Mouse (Mus musculus) erythroblast, embryonic 14.5 days (primary cell): Measurements from ENCODE around the gene Rbfox2.

ENCODE experiments used
- GATA1 ChIP-seq: IDR thresholded peaks from 2 replicates; pipeline ENCODE4 v1.6.1; 2012; ENCODE audit warnings: low read length, inconsistent platforms, mixed read lengths
- TAL1 ChIP-seq: IDR thresholded peaks from 3 replicates; pipeline ENCODE4 v1.6.1; 2012; ENCODE audit warnings: low read length, inconsistent platforms, mixed read lengths

DNA sequence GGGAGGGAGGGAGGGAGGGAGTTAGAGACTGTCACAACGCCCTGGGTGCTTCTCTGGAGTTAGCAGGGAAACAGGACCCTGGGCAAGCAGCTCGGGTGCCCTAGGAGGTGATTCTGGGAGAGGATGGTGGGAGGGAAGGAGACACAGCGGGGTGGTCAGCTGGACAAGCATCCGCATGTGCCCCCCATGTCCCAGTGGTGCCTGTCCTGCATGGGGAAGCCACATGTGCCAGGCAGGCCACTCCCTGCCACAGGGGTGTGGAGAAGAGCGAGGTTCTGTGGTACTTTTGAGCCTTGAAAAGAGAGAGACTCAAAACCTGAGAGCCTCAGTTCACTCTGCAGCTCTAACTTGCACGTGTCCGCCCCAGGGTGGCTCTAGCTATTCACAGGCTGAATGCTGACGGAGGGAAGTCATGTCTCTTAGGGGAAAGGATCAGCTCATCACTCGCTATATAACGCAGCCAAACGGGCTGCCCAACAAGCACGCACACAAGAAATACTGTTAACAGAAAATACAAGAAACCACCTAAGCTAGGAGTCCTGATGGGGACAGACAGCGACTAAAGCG is 227.5 kb downstream of the Rbfox2 start:
- TF ChIP-seq GATA1, result no peak
- no peak for TF ChIP-seq TAL1
